ENCODE assay signal across 8 mouse cellular contexts in the genomic region with DNA sequence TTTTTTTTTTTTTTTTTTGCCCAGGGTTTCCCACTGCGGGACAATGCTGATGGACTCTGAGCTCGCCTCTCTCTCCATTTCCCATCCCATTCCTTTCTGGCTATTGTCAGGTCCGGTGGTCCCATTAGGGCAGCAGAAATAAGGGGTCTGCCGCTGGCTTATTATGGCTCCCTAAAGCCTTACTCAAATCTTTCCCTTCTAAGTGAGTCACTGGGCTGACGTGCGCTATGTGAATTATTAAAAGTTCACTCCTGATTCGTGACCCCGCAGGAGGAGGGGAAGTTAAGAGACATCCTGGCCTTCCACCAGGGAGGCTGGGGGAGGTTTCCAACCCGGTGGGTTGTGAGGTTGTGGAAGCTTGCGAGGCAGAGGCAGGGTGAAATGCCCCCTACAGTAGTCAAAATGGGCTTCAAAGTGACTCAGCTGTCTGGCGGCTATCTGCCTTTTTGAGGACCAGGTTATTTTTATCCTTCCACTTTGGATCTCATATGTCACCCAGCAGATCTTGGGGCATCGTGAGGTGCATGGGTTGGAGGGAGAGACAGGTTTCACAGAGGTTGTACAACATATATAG. TPM values are rescaled to one million over a fixed set of nuclear protein-coding genes. Genes with fewer than 3 reads are reported as not detected.
A peak's percentile ranks its signal among the peaks of the same experiment; 100 is the strongest.
DNase-seq lines count a peak whose midpoint lies in the region; ATAC-seq lines count a peak whose summit lies in the region.

No protein-coding gene starts in this region.

- no peaks in the 10 kb centered on the region for H3K27me3 ChIP-seq in intestine, embryonic 14.5 days (replicated peaks; ENCODE audit: control insufficient read depth, insufficient read depth, low read length)
- H3K27me3 ChIP-seq in neural tube, embryonic 13.5 days: no peaks in the 10 kb centered on the region

- 6% methylated on average over 12 of the region's 12 CpGs for WGBS in intestine, embryonic 14.5 days
- 7% methylated on average over 12 of the region's 12 CpGs for WGBS in neural tube, embryonic 13.5 days

- no peak overlapping the region for H3K27ac ChIP-seq in intestine, embryonic 14.5 days (ENCODE audit: low read depth)
- no peak overlapping the region for H3K27ac ChIP-seq in neural tube, embryonic 13.5 days (replicated peaks)

- peak overlapping the region; percentile 64 for H3K4me2 ChIP-seq in intestine, embryonic 14.5 days (ENCODE audit: low read length)
- peak overlapping the region; percentile 73 for H3K4me2 ChIP-seq in neural tube, embryonic 13.5 days

- H3K9me3 ChIP-seq in intestine, embryonic 14.5 days (ENCODE audit: control insufficient read depth, low read length): no peaks in the 10 kb centered on the region
- no peaks in the 10 kb centered on the region for H3K9me3 ChIP-seq in neural tube, embryonic 13.5 days

- ATAC-seq in intestine, embryonic 14.5 days (replicated peaks; ENCODE audit: low FRiP score, low TSS enrichment, low read depth): no peak
- peak; percentile 3; the same call in 1 of the 2 replicates for ATAC-seq in neural tube, embryonic 13.5 days (ENCODE audit: low read depth)

- intact Hi-C loops in gastrocnemius, postnatal 14 days (cut with DNase I; ENCODE audit: low total_unique reads): no loop called here

- no peaks in the 10 kb centered on the region for H3K36me3 ChIP-seq in intestine, embryonic 14.5 days (ENCODE audit: control insufficient read depth, insufficient read depth, low read length)
- H3K36me3 ChIP-seq in neural tube, embryonic 13.5 days: no peaks in the 10 kb centered on the region

- peaks cover 21% of the 10 kb centered on the region for H3K4me1 ChIP-seq in intestine, embryonic 14.5 days (replicated peaks; ENCODE audit: control insufficient read depth, insufficient read depth, low read length)
- H3K4me1 ChIP-seq in neural tube, embryonic 13.5 days (replicated peaks): peaks cover 11% of the 10 kb centered on the region

- peak overlapping the region; percentile 69 for H3K4me3 ChIP-seq in intestine, embryonic 14.5 days (ENCODE audit: low read depth, low read length)
- peak overlapping the region; percentile 79 for H3K4me3 ChIP-seq in neural tube, embryonic 13.5 days

- peak overlapping the region; percentile 70; the same call in 1 of the 2 replicates for H3K9ac ChIP-seq in intestine, embryonic 14.5 days (ENCODE audit: low read length)
- peak overlapping the region; percentile 89 for H3K9ac ChIP-seq in neural tube, embryonic 13.5 days

- DNase-seq in gastrocnemius, adult 18-20 months (ENCODE audit: low spot score): peak; percentile 67
- no peak for DNase-seq in gastrocnemius, postnatal 4 days (ENCODE audit: low spot score in 2 of 2)
- DNase-seq in cerebellum, postnatal 14 days: peak; percentile 8 to 13
- DNase-seq in gastrocnemius, postnatal 14 days: peak; percentile 24
- peak; percentile 53 for DNase-seq in intestine, embryonic 14.5 days (ENCODE audit: low spot score)
- DNase-seq in urinary bladder, postnatal 4 days (ENCODE audit: low spot score in 2 of 2): no peak
- DNase-seq in B cell, adult 2 months: no peak

RNA-seq across cellular contexts. Expression of a gene that starts 1.1 kb away (rescaled TPM):
- total RNA-seq in gastrocnemius, adult 18-20 months (2021): 100 to 1,000 TPM; 191 to 208 TPM
- 100 to 1,000 TPM in 1 of 2 experiments, 10 to 100 TPM in 1; 94.4 to 105 TPM for total RNA-seq in gastrocnemius, postnatal 4 days (2021)
- 100 to 1,000 TPM; 154 to 157 TPM for total RNA-seq in gastrocnemius, postnatal 14 days (2021)
- polyA plus RNA-seq in intestine, embryonic 14.5 days (2014; fragmentation: Nextera tagmentation; extraction: Ambion mirVana): 4.2 and 4.6 TPM in 2 replicates
- polyA plus RNA-seq in neural tube, embryonic 13.5 days (2015; fragmentation: Nextera tagmentation; extraction: Ambion mirVana): 8.1 and 14.2 TPM in 2 replicates

Comparison
In these comparisons a context has a peak if more than half of its experiments do, and no peak if none do; other contexts are left out.
1. DNase-seq: peak in gastrocnemius, adult 18-20 months (single experiment), cerebellum, postnatal 14 days (2 of 2), gastrocnemius, postnatal 14 days (single experiment) and intestine, embryonic 14.5 days (single experiment); none in gastrocnemius, postnatal 4 days (0 of 2), urinary bladder, postnatal 4 days (0 of 2) and B cell, adult 2 months (0 of 2).